Mouse (Mus musculus): Measurements from ENCODE around the gene Abca8b. TPM values are rescaled to one million over a fixed set of nuclear protein-coding genes. Genes with fewer than 3 reads are reported as not detected.

Abca8b gene
- polyA plus RNA-seq (2012; rRNA removed), result 0.41 and 0.53 TPM in 2 replicates

DNA sequence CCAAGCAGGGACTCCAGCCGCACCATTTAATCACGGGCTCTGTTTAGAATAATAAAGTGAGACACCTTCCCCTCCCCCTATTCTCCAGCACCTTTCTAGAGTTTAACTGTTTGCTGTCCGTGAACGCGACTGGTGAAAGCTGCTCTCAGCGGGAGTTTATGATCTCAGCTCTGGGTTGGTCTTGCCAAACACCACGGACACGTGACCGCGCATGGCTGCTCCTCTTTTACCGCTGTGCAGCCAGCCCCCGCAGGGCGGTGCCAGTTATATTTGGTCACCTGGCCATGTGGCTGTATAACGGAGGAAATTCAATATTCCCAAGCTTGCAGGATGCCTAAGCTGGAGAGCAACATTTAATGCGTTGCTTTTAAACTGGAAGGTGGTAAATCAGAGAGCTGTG is at the start of gene Abca8b:
Gene Abca8b, minus strand, starts transcription at position 222 of the 400 bp plus-strand sequence.

Other genes starting within 250 kb of the Abca8b start
- not detected in 2 replicates for gene 1700012B07Rik, start 167.8 kb downstream of the Abca8b start, polyA plus RNA-seq (2012; rRNA removed)
- gene Abca8a, start 100.1 kb upstream of the Abca8b start, polyA plus RNA-seq (2012; rRNA removed), result 4.5 and 4.6 TPM in 2 replicates
- gene Abca9, start 172.4 kb upstream of the Abca8b start, polyA plus RNA-seq (2012; rRNA removed), result 2.0 and 2.1 TPM in 2 replicates

All from ovary, adult 2 months (tissue).